Mouse (Mus musculus) adrenal gland, postnatal 10 days (tissue): ENCODE data around the gene Coro2a. TPM values are rescaled to one million over a fixed set of nuclear protein-coding genes. Genes with fewer than 3 reads are reported as not detected.
"Not testable (repeated sequence)": the region's sequence is repeated elsewhere in the genome, so short reads cannot be mapped to it uniquely, and the experiment has no call there.

Source experiments
- DNase-seq: peaks from one replicate; pipeline ENCODE4 v3.0.0; 2021; ENCODE audit warnings: mixed read lengths
- long read RNA-seq, 2 experiments: library from polyadenylated mRNA; stranded (forward); transcript quantifications; one replicate each; pipeline ENCODE4 v2.0.0; 2021
- total RNA-seq, 2 experiments: library from RNA; stranded (reverse); gene quantifications; 2 replicates each; pipeline ENCODE4 v1.2.3; 2021

The Coro2a gene
- 1 to 10 TPM; 3.0 to 4.3 TPM for total RNA-seq
- long read RNA-seq, experiment 1, full-length matches to known transcripts = 1 of 3 reads
- long read RNA-seq, experiment 1, partial matches to known transcripts = 0 of 3 reads
- long read RNA-seq, experiment 1, other reads (novel, unspliced or antisense) = 2 of 3 reads
- long read RNA-seq, experiment 2 = 0 reads

DNA sequence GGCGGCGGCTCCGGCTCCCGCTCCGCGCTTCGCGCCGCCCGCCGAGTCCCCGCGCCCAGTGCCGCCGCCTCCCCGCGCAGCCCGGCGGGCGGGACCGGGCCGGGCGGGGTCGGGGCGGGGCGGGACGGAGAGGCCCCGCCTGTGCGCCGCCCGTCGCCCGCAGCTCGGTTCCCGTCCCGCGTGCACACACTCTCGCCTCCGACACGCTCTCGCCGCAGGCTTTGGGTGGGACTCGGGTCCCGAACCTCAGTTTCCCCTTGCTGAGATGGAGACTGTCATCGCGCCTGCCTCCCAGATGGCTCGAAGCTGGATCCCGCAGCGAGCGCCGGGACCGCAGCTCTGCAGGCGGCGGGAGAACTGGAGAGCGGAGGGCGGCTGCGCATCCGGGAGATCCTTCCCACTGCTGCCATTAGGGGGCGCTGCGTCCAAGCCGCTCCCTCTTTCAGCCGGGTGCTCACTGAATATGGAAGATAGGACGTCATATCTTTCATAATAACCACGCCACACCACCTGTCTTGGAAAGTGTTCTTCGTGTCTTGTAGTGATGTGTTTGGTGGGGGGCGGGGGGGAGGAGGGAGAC, at the start of gene Coro2a:
Gene Coro2a (minus strand): TSS at position 359 of the 580 bp plus-strand sequence.
- DNase-seq = peak; percentile 92

- DNase-seq = peak; percentile 97
Observed at GRCm38 (mm10) chr4:46650086-46650753, 48.2 kb upstream of the Coro2a start, which contains the start of gene Tbc1d2. Tbc1d2 (minus strand) TSS chr4:46650209.

DNA sequence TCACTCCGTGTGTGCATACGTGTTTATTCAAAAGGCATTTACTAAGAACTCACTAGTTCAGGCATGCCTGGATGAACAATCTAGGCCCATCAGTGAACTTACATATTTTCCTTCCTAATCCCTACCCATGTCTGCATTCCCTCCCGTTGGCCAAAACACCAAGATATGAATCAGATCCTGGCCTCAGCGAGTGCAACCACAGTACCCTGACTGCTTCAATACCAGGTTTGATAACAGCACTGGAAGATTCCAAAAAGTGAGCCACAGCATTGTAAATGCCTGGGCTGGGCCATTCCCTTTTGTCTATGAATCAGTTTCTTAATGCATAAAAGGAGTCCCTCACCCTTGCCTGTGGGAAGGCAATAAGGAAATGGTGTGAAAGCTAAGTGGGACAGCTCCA, 47.2 kb upstream of the Coro2a start:
- DNase-seq = no peak

- no peak for DNase-seq
Observed at GRCm38 (mm10) chr4:46643676-46644112, 41.7 kb upstream of the Coro2a start.

GRCm38 (mm10) chr4:46642924-46643675, 41.1 kb upstream of the Coro2a start:
- peak; percentile 40 for DNase-seq

DNA sequence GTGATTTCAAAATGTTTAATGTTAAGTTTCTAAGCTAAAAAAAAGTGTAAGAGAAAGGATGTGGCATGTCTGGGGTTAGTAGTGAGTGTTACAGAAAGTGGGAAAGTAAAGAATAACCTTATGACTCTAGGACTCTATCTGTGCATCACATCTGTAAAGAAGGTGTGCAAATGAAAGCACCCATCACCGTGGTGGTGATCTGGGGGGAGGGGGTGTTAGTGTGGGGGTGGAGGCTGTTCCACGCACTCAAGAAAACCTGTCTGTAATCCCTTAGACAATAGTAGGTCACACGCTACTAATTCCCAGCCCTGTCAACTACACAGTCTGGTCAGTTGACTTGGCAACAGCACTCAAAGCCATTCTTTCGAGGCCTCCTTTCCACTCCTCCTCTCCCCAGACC, 39.3 kb upstream of the Coro2a start:
- DNase-seq = no peak

DNA sequence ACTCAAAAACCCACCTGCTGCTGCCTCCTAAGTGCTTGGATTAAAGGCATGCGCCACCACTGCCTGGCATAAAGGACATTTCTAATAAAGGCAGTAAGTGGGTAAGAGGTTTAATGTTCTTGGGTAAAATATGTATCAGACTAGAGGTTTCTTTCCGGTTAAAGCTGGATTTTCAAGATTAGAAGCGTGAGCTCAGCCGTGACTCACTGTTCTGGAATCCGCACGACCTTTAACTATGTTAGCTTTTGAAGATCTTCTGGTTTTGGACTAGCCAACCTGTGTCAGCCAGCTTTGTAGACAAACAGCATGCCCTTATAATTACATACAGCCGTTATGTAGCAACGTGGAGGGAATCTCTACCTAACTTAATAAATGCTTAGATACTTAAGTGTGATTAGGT, 37.9 kb upstream of the Coro2a start:
- peak; percentile 38 for DNase-seq

GRCm38 (mm10) chr4:46637250-46637649, 35.2 kb upstream of the Coro2a start:
- DNase-seq = not testable (repeated sequence)

GRCm38 (mm10) chr4:46635702-46636430, 33.9 kb upstream of the Coro2a start:
- DNase-seq = peak; percentile 33

DNA sequence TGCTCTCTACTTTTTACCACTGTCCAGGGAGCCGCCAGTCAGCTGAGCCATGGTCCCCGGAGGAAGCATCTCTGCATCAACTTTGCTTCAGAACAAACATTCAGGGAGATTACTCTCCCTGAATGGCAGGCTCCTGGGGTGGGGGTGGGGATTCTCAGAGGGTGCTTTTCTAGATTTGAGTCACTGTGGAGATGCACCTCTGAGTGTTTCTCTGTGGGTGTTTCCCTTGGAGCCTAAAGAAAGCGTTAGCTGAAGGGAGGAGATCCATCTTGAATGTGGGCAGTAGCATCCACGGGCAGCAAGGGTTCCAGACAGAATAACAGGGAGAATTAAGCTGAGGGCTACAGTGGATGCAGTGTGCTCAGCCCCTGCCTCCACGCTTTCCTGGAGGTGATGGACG, 32.9 kb upstream of the Coro2a start:
- DNase-seq = no peak

DNA sequence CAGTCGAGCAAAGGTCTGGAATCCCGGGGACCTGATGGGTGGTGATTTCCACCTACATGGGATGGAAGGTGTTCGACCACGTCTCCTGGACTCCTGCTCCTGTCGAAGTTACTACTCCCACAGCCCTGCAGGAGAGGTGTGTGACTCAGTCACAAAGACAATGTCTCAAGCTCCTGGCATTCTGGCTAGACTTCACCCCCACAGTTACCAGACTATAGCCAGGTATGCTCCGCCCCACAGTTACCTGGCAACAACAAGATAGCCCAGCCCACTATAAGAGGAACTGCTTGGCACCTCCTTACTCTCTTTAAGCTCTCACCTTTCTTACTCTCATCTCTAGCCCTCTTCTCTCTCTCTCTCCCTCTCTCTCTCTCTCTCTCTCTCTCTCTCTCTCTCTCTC, 31.6 kb upstream of the Coro2a start:
- not testable (repeated sequence) for DNase-seq

DNA sequence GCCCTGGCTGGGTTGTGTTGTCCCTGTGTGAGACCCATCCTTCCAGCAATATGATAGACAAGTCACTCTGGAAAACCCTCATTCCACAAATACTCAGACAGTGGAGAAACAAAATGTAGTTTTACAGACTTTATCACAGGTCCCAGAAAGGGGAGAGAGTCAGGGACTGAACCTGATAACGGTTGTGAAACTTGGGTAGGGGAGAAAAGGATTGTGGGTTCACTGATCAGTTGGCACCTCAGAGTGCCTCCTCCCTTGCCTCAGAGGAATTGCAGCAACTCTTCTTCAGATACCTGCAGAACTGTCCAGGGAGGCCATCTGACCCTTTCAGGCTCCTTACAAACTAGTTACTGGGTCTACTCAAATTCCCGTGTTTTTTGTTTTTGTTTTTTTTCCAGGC, 30.5 kb upstream of the Coro2a start:
- no peak for DNase-seq

DNA sequence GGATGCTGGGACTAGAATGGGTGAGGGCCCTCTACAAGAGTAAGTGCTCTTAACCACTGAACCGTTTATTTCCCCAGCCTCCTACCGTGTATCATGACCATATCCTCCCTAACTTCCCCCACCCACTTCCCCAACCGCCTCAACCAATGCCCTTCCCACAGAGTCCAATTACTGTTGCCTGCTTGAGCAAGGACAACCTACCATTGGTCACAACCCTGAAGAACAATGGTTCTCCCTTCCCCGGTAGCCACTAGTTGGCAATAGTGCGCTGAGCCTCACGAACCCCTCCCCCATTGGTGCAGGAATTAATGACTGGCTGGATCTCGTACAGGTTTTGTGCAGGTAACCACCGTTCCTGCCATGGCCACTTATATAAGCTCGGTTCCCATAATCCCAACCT, 28.4 kb upstream of the Coro2a start:
- peak; percentile 38 for DNase-seq

GRCm38 (mm10) chr4:46628873-46629272, 26.9 kb upstream of the Coro2a start:
- DNase-seq = no peak

GRCm38 (mm10) chr4:46628081-46628480, 26.1 kb upstream of the Coro2a start:
- no peak for DNase-seq

GRCm38 (mm10) chr4:46625101-46625500, 23.1 kb upstream of the Coro2a start:
- no peak for DNase-seq

DNA sequence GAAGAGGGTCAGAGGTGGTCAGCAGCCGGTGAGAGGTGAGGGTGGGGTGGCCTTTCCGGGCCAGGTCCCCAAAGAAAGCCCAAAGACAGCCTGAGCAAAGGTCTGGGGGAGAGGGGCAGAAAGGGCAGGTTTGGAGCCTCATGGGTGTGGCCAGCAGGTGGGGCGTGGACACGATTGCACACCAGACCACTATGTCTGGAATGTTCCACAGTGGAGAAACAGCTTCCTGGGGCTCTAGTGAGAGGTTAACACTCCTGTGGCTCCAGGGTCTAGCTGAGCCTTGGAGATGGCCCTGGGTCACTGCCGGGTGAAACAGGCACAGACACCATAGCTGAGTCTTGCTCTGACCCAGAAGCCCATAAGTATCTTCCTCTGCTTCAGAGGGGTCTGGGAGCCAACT, 21.0 kb upstream of the Coro2a start:
- no peak for DNase-seq

GRCm38 (mm10) chr4:46620946-46621345, 18.9 kb upstream of the Coro2a start:
- no peak for DNase-seq

DNA sequence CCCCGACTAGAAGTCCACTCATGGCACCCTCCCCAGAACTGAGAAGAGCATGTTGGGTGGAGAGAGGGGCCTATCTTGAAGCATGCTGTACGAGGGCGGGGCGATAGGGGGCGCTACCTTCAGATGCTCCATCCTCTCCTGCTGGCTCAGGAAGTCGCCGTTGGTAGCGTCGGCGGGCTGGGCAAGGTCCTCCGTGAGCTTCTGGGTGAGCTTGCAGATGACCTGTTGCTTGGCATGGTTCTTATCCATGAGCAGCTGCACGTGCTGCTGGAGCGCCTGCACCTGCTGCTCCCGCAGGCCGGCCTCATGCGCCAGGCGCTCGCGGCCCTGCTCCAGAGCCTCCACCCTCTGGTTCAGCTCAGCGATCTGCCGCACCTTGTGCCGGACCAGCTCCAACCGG, 18.3 kb upstream of the Coro2a start:
- DNase-seq = peak; percentile 43

DNA sequence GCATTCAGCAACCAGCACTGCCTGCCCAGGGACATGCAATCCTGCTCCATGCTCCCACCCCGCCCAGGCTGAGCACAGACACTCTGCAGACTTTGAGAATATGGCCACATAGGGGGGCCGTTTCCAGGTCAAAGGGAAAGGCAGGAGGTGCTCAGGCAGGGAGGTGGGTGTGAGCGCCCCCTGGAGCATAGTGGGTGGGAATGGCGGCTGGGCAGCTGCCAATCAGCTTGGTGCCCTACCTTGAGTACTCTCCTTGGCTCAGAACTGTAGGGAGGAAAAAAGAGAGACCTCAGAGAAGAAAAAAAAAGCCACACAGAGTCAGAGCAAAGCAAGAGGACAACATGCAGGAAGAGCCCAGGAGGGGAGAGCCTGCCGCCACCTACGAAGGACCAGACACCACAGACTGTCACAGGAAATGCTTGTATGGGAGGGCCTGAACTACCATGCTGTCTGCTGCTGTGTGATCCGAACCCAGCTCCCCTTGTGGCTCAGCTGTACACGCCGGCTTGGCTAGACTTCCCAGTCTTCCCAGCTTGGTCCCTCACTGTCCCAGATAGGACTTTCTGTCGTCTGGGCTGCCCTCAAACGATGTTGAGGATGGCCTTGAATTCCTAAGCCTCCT, 16.3 kb upstream of the Coro2a start:
- no peak for DNase-seq

DNA sequence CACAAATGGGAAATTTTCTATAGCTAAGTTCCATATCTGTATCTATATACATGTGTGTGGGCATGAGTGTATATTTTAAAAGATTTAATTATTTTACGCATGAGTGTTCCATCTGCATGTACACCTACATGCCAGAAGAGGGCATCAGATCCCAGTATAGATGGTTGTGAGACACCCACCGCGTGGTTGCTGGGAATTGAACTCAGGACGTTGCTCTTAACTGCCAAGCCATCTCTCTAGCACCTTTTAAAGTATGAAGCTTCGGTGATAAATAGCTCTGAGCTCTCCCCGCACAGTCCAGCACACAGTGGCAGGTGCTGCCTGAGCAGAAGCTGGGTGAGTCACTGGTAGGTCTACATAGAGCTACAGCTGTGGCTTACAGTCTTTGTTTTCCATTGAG, 15.4 kb upstream of the Coro2a start:
- DNase-seq = no peak

DNA sequence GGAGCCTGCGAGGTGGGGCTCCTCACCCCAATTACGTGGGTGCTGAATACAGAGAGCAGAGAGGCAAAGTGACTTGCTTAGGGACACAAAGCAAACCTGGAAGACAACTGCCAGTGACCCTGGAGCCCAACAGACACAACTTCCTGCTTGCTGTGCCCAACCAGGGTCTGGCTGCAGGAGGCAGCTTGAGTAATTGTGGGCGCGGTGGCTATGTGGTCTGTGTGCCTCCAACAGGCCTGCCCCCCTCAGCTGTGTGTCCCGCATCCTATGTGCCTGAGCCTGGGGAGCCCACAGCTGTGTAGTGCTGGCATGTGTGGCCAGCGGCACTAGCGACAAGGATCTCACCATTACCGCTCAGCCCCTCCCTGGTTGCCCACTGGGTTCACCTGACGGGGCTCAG, 12.6 kb upstream of the Coro2a start:
- no peak for DNase-seq
